Mouse (Mus musculus) skeletal muscle tissue, adult 2 months (tissue): ENCODE data around the gene Abca2.

Source experiments
- DNase-seq: peaks from one replicate; pipeline ENCODE4 v3.0.0-alpha.2; 2012; ENCODE audit warnings: low read depth, low spot score

Gene Abca2

GRCm38 (mm10) chr2:25493476-25493961, 65.0 kb downstream of the Abca2 start, which contains the start of gene Lcn12:
Lcn12 (minus strand) TSS chr2:25493911.
- no peak for DNase-seq

GRCm38 (mm10) chr2:25496462-25496861, 68.0 kb downstream of the Abca2 start:
- no peak for DNase-seq
